Mouse (Mus musculus) bone marrow, adult 2 months (tissue): ENCODE measurements at regions not wholly inside any gene's neighbourhood (a gene's known extent, or its start where the extent isn't known, plus 50 kb on each side); places are given as distances from the start of the nearest gene placed in this dataset.

ENCODE experiments used
- H3K27ac ChIP-seq: fragments of 200-500 bp; 2 replicates; pipeline ENCODE4 v1.5.1; 2012; ENCODE audit warnings: low read depth, mild to moderate bottlenecking, control low read depth, inconsistent platforms, low read length; ENCODE audit not compliant: control insufficient read depth, poor library complexity, insufficient read depth
- H3K4me1 ChIP-seq: fragments of 200-500 bp; 2 replicates; pipeline ENCODE4 v1.6.1; 2011; ENCODE audit warnings: low read length; ENCODE audit not compliant: control insufficient read depth, insufficient read depth
- H3K4me3 ChIP-seq: fragments of 200-500 bp; replicated peaks from 2 replicates; pipeline ENCODE3; 2011; ENCODE audit warnings: mild to moderate bottlenecking, low read depth, low read length, control low read depth; ENCODE audit not compliant: control insufficient read depth
- CTCF ChIP-seq: fragments of 200-500 bp; IDR thresholded peaks from 2 replicates; pipeline ENCODE4 v1.5.1; 2011; ENCODE audit warnings: low read length, control low read depth; ENCODE audit not compliant: control insufficient read depth, insufficient read depth
- POLR2A ChIP-seq: fragments of 200-500 bp; IDR thresholded peaks from 2 replicates; pipeline ENCODE4 v1.6.1; 2011; ENCODE audit warnings: low read depth, mild to moderate bottlenecking, control low read depth, low read length, borderline replicate concordance; ENCODE audit not compliant: control insufficient read depth
- WGBS: fragments of 180-500 bp; shearing (Covaris S2); methylation state at CpG from one replicate; pipeline ENCODE4 v1.1.7; 2018; 5-methylcytosine and 5-hydroxymethylcytosine counted together

GRCm38 (mm10) chr4:53386309-53386708 is 53.9 kb upstream of the Slc44a1 start:
- no peak overlapping the region for H3K4me3 ChIP-seq
- no peak for TF ChIP-seq POLR2A
- no peak for TF ChIP-seq CTCF
- H3K27ac ChIP-seq: no peak overlapping the region
- 4% methylated on average over 8 of the region's 8 CpGs for WGBS
- no peaks in the 10 kb centered on the region; the same call in 1 of the 2 replicates for H3K4me1 ChIP-seq

- TF ChIP-seq CTCF (peak; percentile 65), POLR2A (no peak)
- WGBS: 9% methylated on average over 6 of the region's 6 CpGs
- Histone ChIP-seq H3K4me1 (no peaks in the 10 kb centered on the region; the same call in 1 of the 2 replicates), H3K27ac (no peak overlapping the region), H3K4me3 (no peak overlapping the region)
Observed at GRCm38 (mm10) chr4:53384761-53385160, 55.5 kb upstream of the Slc44a1 start.

GRCm38 (mm10) chr4:53384104-53384503 is 56.1 kb upstream of the Slc44a1 start:
- no peak overlapping the region for H3K27ac ChIP-seq
- no peaks in the 10 kb centered on the region; the same call in 1 of the 2 replicates for H3K4me1 ChIP-seq
- TF ChIP-seq POLR2A (no peak), CTCF (no peak)
- WGBS: 63% methylated on average over 6 of the region's 6 CpGs
- no peak overlapping the region for H3K4me3 ChIP-seq

GRCm38 (mm10) chr4:53382012-53382411 is 58.2 kb upstream of the Slc44a1 start:
- H3K27ac ChIP-seq: no peak overlapping the region
- no peaks in the 10 kb centered on the region; the same call in 1 of the 2 replicates for H3K4me1 ChIP-seq
- H3K4me3 ChIP-seq: no peak overlapping the region
- 69% methylated on average over 4 of the region's 4 CpGs for WGBS
- TF ChIP-seq POLR2A (no peak), CTCF (no peak)

GRCm38 (mm10) chr4:53379855-53380254 is 60.4 kb upstream of the Slc44a1 start:
- 57% methylated on average over 1 of the region's 1 CpGs for WGBS
- TF ChIP-seq CTCF: no peak
- no peak for TF ChIP-seq POLR2A

GRCm38 (mm10) chr4:53376995-53377394 is 63.2 kb upstream of the Slc44a1 start:
- no peaks in the 10 kb centered on the region for H3K4me1 ChIP-seq

More at GRCm38 (mm10) chr4:53379855-53380254, 60.4 kb upstream of the Slc44a1 start:
- no peak overlapping the region for H3K27ac ChIP-seq
- H3K4me3 ChIP-seq: no peak overlapping the region
- no peaks in the 10 kb centered on the region for H3K4me1 ChIP-seq

GRCm38 (mm10) chr4:53356374-53356773 is 83.8 kb upstream of the Slc44a1 start:
- no peaks in the 10 kb centered on the region; the same call in 1 of the 2 replicates for H3K4me1 ChIP-seq
- H3K27ac ChIP-seq: no peak overlapping the region
- no peak overlapping the region for H3K4me3 ChIP-seq
- TF ChIP-seq POLR2A (no peak), CTCF (no peak)
- WGBS: 78% methylated on average over 2 of the region's 2 CpGs

More at GRCm38 (mm10) chr4:53376995-53377394, 63.2 kb upstream of the Slc44a1 start:
- H3K27ac ChIP-seq: no peak overlapping the region
- TF ChIP-seq POLR2A (no peak), CTCF (no peak)
- 82% methylated on average over 4 of the region's 4 CpGs for WGBS
- H3K4me3 ChIP-seq: no peak overlapping the region

- Histone ChIP-seq H3K4me3 (no peak overlapping the region), H3K4me1 (no peaks in the 10 kb centered on the region; the same call in 1 of the 2 replicates), H3K27ac (no peak overlapping the region)
- TF ChIP-seq CTCF: peak; percentile 24; the same call in 1 of the 2 replicates
- TF ChIP-seq POLR2A: no peak
- WGBS: 33% methylated on average over 5 of the region's 5 CpGs
Observed at GRCm38 (mm10) chr4:53354961-53355360, 85.3 kb upstream of the Slc44a1 start.
